Mouse (Mus musculus): Measurements from ENCODE around the gene Fgr. TPM values are rescaled to one million over a fixed set of nuclear protein-coding genes. Genes with fewer than 3 reads are reported as not detected.

The Fgr gene
- total and polyA plus RNA-seq, 3 experiments, result 0.04 to 0.24 (median 0.13) TPM

DNA sequence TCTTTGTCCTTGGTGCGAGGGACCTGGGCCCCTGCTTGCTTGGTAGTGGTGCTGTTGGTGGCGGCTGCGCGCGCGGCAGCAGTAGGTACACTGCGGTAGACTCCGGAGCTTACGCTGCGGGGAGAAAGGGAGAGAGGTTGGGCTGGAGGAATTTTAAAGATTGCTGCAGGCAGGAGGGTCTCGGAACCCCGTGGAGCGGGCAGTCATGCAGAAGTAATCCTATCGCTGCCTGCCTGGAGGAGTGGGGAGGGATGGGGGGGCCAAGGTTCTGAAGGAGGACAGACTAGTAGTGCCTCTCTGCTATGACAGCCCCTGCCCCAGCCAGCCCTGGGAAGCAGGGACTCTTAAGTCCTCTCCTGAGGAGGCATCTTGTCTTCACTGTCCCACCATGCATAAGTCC is 48.3 kb downstream of the Fgr start:
- H3K9me3 ChIP-seq (replicated peaks; ENCODE audit: low read length), result no peaks in the 10 kb centered on the region
- no peak overlapping the region for H3K27ac ChIP-seq (ENCODE audit: insufficient read depth, low read depth)
- TF ChIP-seq MXI1 (IDR thresholded peaks at IDR 0.05; ENCODE audit: low read depth, low read length), result no peak
- TF ChIP-seq ZKSCAN1 (IDR thresholded peaks at IDR 0.05; ENCODE audit: borderline replicate concordance, low read depth, low read length), result no peak
- TF ChIP-seq POLR2AphosphoS2 (IDR thresholded peaks at IDR 0.05; ENCODE audit: low read depth, low read length), result no peak
- TF ChIP-seq NELFE (IDR thresholded peaks at IDR 0.05; ENCODE audit: low read depth, low read length), result no peak
- no peak for TF ChIP-seq SMC3 (IDR thresholded peaks at IDR 0.05; ENCODE audit: low read depth, low read length)
- TF ChIP-seq MAX (IDR thresholded peaks at IDR 0.05; ENCODE audit: low read length), result no peak
- no peak for TF ChIP-seq TCF12 (IDR thresholded peaks at IDR 0.05; ENCODE audit: low read depth, low read length)
- no peak for TF ChIP-seq MAZ (IDR thresholded peaks at IDR 0.05; ENCODE audit: low read depth, low read length)
- no peak for TF ChIP-seq CHD1 (IDR thresholded peaks at IDR 0.05; ENCODE audit: low read depth, low read length)
- TF ChIP-seq ZNF384 (IDR thresholded peaks at IDR 0.05; ENCODE audit: low read depth, low read length), result no peak
- no peak for TF ChIP-seq MYC (IDR thresholded peaks at IDR 0.05; ENCODE audit: low read depth, low read length)
- no peak for TF ChIP-seq UBTF (IDR thresholded peaks at IDR 0.05; ENCODE audit: low read depth, low read length)
- TF ChIP-seq TBP (conservative IDR thresholded peaks at IDR 0.05; ENCODE audit: low read depth, low read length), result no peak
- TF ChIP-seq RAD21 (IDR thresholded peaks at IDR 0.05; ENCODE audit: low read depth, low read length), result no peak
- no peak for TF ChIP-seq BHLHE40 (IDR thresholded peaks at IDR 0.05; ENCODE audit: low read depth, low read length)
- no peak for TF ChIP-seq ETS1 (conservative IDR thresholded peaks at IDR 0.05; ENCODE audit: low read depth, low read length)
- no peak for TF ChIP-seq POLR2A (IDR thresholded peaks at IDR 0.05; ENCODE audit: low read depth, low read length)
- no peaks in the 10 kb centered on the region for H3K79me2 ChIP-seq (replicated peaks; ENCODE audit: control insufficient read depth, extremely low read depth, insufficient read depth, poor library complexity, severe bottlenecking)
- H3K27me3 ChIP-seq (replicated peaks), result no peaks in the 10 kb centered on the region
- H3K4me2 ChIP-seq (ENCODE audit: insufficient read depth, low read depth, poor library complexity, severe bottlenecking), result no peak overlapping the region
- H3K9ac ChIP-seq (ENCODE audit: insufficient read depth, low read depth), result no peak overlapping the region
- no peak overlapping the region for H3K4me3 ChIP-seq (replicated peaks in 1 of 3; ENCODE audit: low read depth in 2 of 3, low read length in 2 of 3, poor library complexity in 1 of 3)
- dilution Hi-C loops (cut with MboI; ENCODE audit: extremely low pct_ligation_motif_present, extremely low pct_unique_long_range_greater_than_20kb, low sequenced_read_pairs) (no loop called here), in situ Hi-C loops (cut with MboI; ENCODE audit: low pct_ligation_motif_present, low pct_unique_long_range_greater_than_20kb, low sequenced_read_pairs) (no loop called here)
- peaks cover 11 to 83% of the 10 kb centered on the region in 2 experiments for H3K4me1 ChIP-seq (ENCODE audit: control insufficient read depth in 1 of 2, insufficient read depth in 2 of 2)
- H3K36me3 ChIP-seq (replicated peaks in 1 of 2; ENCODE audit: control insufficient read depth in 1 of 2, insufficient read depth in 1 of 2, low read length in 1 of 2), result peaks cover 2 to 78% of the 10 kb centered on the region in 2 experiments
- no peak for DNase-seq (ENCODE audit: extremely low read depth)

GRCm38 (mm10) chr4:133022954-133023635 is 49.2 kb downstream of the Fgr start:
- H3K9ac ChIP-seq (ENCODE audit: insufficient read depth, low read depth), result no peak overlapping the region
- H3K36me3 ChIP-seq (replicated peaks in 1 of 2; ENCODE audit: control insufficient read depth in 1 of 2, insufficient read depth in 1 of 2, low read length in 1 of 2), result peaks cover 2 to 80% of the 10 kb centered on the region in 2 experiments
- H3K9me3 ChIP-seq (replicated peaks; ENCODE audit: low read length), result no peaks in the 10 kb centered on the region
- DNase-seq (ENCODE audit: extremely low read depth), result no peak
- dilution Hi-C loops (cut with MboI; ENCODE audit: extremely low pct_ligation_motif_present, extremely low pct_unique_long_range_greater_than_20kb, low sequenced_read_pairs), result no loop called here
- H3K79me2 ChIP-seq (replicated peaks; ENCODE audit: control insufficient read depth, extremely low read depth, insufficient read depth, poor library complexity, severe bottlenecking), result no peaks in the 10 kb centered on the region
- no peak for TF ChIP-seq MAX (IDR thresholded peaks at IDR 0.05; ENCODE audit: low read length)
- no peak for TF ChIP-seq TCF12 (IDR thresholded peaks at IDR 0.05; ENCODE audit: low read depth, low read length)
- TF ChIP-seq CTCF (conservative IDR thresholded peaks at IDR 0.05 in 1 of 2, IDR thresholded peaks at IDR 0.05 in 1 of 2; ENCODE audit: low read depth in 2 of 2, low read length in 2 of 2), result no peak
- TF ChIP-seq NELFE (IDR thresholded peaks at IDR 0.05; ENCODE audit: low read depth, low read length), result no peak
- no peak overlapping the region for H3K4me2 ChIP-seq (ENCODE audit: insufficient read depth, low read depth, poor library complexity, severe bottlenecking)
- H3K27me3 ChIP-seq (replicated peaks), result no peaks in the 10 kb centered on the region
- no peak overlapping the region for H3K27ac ChIP-seq (ENCODE audit: insufficient read depth, low read depth)
- H3K4me3 ChIP-seq (replicated peaks in 1 of 3; ENCODE audit: low read depth in 2 of 3, low read length in 2 of 3, poor library complexity in 1 of 3), result no peak overlapping the region
- H3K4me1 ChIP-seq (ENCODE audit: control insufficient read depth in 1 of 2, insufficient read depth in 2 of 2), result peaks cover 10 to 78% of the 10 kb centered on the region in 2 experiments
- in situ Hi-C loops (cut with MboI; ENCODE audit: low pct_ligation_motif_present, low pct_unique_long_range_greater_than_20kb, low sequenced_read_pairs), result no loop called here
